Mouse (Mus musculus) lung, adult 2 months (tissue): ENCODE results near the gene Nfkb1.

ENCODE experiments used
- CTCF ChIP-seq: fragments of 200-500 bp; IDR thresholded peaks from 2 replicates; pipeline ENCODE4 v1.5.1; 2011; ENCODE audit warnings: mild to moderate bottlenecking, low read length, control low read depth; ENCODE audit not compliant: insufficient read depth
- POLR2A ChIP-seq: fragments of 200-500 bp; IDR thresholded peaks from 2 replicates; pipeline ENCODE4 v1.6.1; 2011; ENCODE audit warnings: low read depth, mild to moderate bottlenecking, control low read depth, low read length, borderline replicate concordance; ENCODE audit errors: extremely low read depth

DNA sequence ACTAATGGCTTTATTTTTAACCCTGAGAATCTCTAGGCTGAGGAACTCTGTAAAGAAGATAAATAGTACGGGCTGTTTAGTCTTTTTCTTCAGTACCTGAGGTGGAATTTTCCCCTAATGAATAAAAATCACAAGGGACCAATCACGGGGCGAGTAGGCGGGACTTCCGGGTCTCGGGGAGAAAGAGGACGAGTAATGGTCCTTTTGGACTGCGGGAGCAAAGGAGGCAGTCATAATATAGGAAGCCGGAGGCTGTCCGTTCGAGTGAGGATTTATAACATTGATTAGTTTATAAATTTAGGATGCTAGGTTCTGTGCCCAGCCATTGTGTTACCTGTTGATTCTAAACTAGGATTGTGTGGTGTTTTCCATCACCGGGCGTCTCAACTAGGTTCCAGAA, 119.8 kb downstream of the Nfkb1 start:
- TF ChIP-seq POLR2A = no peak
- no peak for TF ChIP-seq CTCF
